Mouse (Mus musculus) limb, embryonic 15.5 days (tissue): ENCODE measurements around the gene Pmfbp1. TPM values are rescaled to one million over a fixed set of nuclear protein-coding genes. Genes with fewer than 3 reads are reported as not detected.

ENCODE experiments used
- ATAC-seq: fragments of 200-750 bp; cut with Nextera tagmentation; 2 replicates; pipeline ENCODE4 v1.8.0; 2017; ENCODE audit warnings: low read depth, moderate TSS enrichment; ENCODE audit not compliant: insufficient number of reproducible peaks, low FRiP score, low TSS enrichment
- H3K27ac ChIP-seq: fragments of 300-500 bp; sonication (generic); 2 replicates; pipeline ENCODE4 v1.5.1; 2015; ENCODE audit warnings: moderate library complexity, mild to moderate bottlenecking, inconsistent platforms
- H3K27me3 ChIP-seq: fragments of 300-500 bp; sonication (generic); 2 replicates; pipeline ENCODE4 v1.6.1; 2015; ENCODE audit warnings: inconsistent platforms
- H3K36me3 ChIP-seq: fragments of 300-500 bp; sonication (generic); 2 replicates; pipeline ENCODE4 v1.6.1; 2015; ENCODE audit warnings: inconsistent platforms
- H3K4me1 ChIP-seq: fragments of 300-500 bp; sonication (generic); 2 replicates; pipeline ENCODE4 v1.6.1; 2015; ENCODE audit warnings: inconsistent platforms
- H3K4me2 ChIP-seq: fragments of 300-500 bp; sonication (generic); 2 replicates; pipeline ENCODE4 v1.6.1; 2015; ENCODE audit warnings: mild to moderate bottlenecking, inconsistent platforms
- H3K4me3 ChIP-seq: fragments of 300-500 bp; sonication (generic); 2 replicates; pipeline ENCODE4 v1.5.1; 2015; ENCODE audit warnings: mild to moderate bottlenecking, inconsistent platforms
- H3K9ac ChIP-seq: fragments of 300-500 bp; sonication (generic); 2 replicates; pipeline ENCODE4 v1.6.1; 2015; ENCODE audit warnings: inconsistent platforms
- H3K9me3 ChIP-seq: fragments of 300-500 bp; sonication (generic); 2 replicates; pipeline ENCODE4 v1.6.1; 2016; ENCODE audit warnings: inconsistent platforms
- WGBS: fragments of 180-500 bp; shearing (Covaris S2); methylation state at CpG from one replicate; pipeline ENCODE4 v1.1.7; 2015; 5-methylcytosine and 5-hydroxymethylcytosine counted together
- polyA plus RNA-seq: library from polyadenylated mRNA; unstranded; fragments of >200 nt; fragmentation: Nextera tagmentation; extraction: Ambion mirVana; gene quantifications from 2 replicates; pipeline ENCODE4 v1.2.1, GENCODE M21; 2015

Gene Pmfbp1
- polyA plus RNA-seq, 1 experiment from 2014 or later = 0.27 TPM

DNA sequence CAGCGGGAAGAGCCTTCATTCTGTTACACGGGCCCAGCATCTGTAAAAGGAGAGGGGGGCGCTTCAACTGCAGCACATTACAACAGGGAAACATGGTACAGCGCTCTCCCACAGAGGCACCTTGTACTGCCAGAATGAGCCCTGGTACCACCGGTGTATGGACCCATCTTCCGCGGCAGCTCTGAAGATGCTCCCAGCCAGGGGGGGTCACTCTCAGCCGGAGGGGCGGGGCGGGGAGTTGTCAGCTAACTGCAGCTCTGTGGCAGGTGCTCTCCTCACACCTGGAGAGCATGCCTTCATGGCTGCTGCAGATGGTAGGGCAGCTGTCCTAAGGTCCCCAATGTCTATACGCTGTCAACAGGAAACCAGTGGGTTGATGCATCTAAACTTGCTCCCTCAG lies 25.7 kb upstream of the Pmfbp1 start:
- no peak for ATAC-seq
- no peaks in the 10 kb centered on the region for H3K9me3 ChIP-seq
- WGBS = 86% methylated on average over 11 of the region's 11 CpGs
- H3K27me3 ChIP-seq = peaks cover 14% of the 10 kb centered on the region
- no peaks in the 10 kb centered on the region for H3K36me3 ChIP-seq
- peaks cover 31% of the 10 kb centered on the region for H3K4me1 ChIP-seq
- H3K27ac ChIP-seq = no peak overlapping the region
- H3K4me2 ChIP-seq = no peak overlapping the region
- no peak overlapping the region for H3K4me3 ChIP-seq
- H3K9ac ChIP-seq = no peak overlapping the region

DNA sequence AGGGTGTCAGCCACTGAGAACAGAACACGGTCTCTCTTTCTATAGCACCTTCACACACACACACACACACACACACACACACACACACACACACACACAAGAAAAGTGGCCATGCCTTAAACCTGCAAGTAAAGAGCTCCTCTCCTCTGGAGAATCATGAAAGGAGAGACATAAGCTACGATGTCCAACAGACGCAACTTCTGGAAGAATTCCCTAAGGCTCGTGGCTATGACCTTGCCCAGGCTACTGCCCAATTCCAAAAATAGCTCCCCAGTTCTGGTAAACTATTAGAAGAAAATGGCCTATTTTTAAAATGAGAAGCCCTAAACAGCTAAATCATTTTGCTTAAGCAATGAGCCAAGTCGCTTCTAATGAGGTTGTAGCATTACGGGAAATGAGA lies 22.0 kb upstream of the Pmfbp1 start:
- 41% methylated on average over 6 of the region's 6 CpGs for WGBS
- H3K36me3 ChIP-seq = no peaks in the 10 kb centered on the region
- no peak overlapping the region for H3K9ac ChIP-seq
- no peak overlapping the region for H3K4me2 ChIP-seq
- H3K9me3 ChIP-seq = no peaks in the 10 kb centered on the region
- no peak overlapping the region for H3K4me3 ChIP-seq
- H3K27ac ChIP-seq = peak overlapping the region; percentile 47; the same call in 1 of the 2 replicates
- ATAC-seq = no peak
- H3K27me3 ChIP-seq = peaks cover 11% of the 10 kb centered on the region
- peaks cover 21% of the 10 kb centered on the region for H3K4me1 ChIP-seq

DNA sequence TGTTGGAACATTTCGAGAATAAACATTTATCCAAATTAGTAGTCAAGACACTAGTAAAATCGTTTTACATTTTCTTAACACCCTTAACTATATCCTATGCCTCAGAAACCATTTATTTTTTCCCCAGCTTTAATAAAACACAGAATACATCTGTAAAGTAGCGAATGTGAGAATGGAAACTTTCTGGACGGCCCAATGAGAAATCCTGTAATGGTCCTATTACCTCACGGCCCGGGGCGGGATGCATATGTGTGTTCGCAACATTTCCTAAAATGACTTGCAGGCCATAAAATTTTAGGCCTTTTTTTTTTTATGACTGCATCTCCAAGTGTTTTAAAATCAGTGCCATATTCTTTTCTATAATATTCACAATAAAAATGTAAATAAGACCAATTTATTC lies 21.4 kb upstream of the Pmfbp1 start:
- Histone ChIP-seq H3K9ac (no peak overlapping the region), H3K9me3 (no peaks in the 10 kb centered on the region), H3K4me1 (peaks cover 21% of the 10 kb centered on the region), H3K36me3 (no peaks in the 10 kb centered on the region), H3K4me3 (no peak overlapping the region), H3K4me2 (0 out of 2 replicates have a peak overlapping the region, but pooled peaks have one; percentile 10), H3K27ac (peak overlapping the region; percentile 73), H3K27me3 (peaks cover 8% of the 10 kb centered on the region)
- 39% methylated on average over 8 of the region's 8 CpGs for WGBS
- no peak; the same call in 1 of the 2 replicates for ATAC-seq

DNA sequence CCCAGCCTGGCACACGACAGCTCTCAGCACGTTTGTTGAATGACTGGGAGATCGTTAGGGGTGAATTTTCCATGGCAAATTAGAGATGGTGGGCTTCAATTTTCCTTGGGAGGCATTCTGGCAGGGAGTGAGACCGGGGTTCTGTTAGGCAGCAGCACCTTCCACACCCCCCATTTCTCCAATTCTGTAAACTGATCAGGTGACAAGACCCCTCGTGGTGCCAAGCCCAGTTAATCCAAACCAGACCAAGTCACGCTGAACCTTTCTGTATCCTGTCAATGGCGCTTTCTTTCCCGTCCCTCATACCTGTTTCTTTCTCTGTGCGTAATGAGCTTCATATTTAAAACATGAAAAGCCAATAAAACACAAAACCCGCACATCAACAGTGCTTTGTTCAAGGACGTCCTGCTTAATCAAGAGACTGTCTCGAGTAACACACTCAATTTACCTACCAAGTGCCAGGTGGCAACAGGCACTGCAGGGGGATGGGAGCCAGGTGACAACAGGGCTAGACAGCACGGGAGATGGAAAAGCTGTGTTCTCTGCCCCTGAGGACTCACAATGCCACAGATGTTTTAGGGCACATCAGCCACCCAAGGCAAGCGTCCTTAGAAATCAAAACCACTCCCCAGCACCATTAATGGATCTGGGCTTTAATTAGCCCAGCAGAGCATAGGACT lies 19.2 kb upstream of the Pmfbp1 start:
- no peaks in the 10 kb centered on the region for H3K9me3 ChIP-seq
- H3K4me2 ChIP-seq = no peak overlapping the region
- 0 out of 2 replicates have a peak overlapping the region, but pooled peaks have one; percentile 24 for H3K27ac ChIP-seq
- H3K4me3 ChIP-seq = no peak overlapping the region
- no peaks in the 10 kb centered on the region for H3K27me3 ChIP-seq
- no peak for ATAC-seq
- no peaks in the 10 kb centered on the region for H3K36me3 ChIP-seq
- whole genome bisulfite sequencing = 25% methylated on average over 14 of the region's 14 CpGs
- H3K9ac ChIP-seq = no peak overlapping the region
- peaks cover 18% of the 10 kb centered on the region for H3K4me1 ChIP-seq

DNA sequence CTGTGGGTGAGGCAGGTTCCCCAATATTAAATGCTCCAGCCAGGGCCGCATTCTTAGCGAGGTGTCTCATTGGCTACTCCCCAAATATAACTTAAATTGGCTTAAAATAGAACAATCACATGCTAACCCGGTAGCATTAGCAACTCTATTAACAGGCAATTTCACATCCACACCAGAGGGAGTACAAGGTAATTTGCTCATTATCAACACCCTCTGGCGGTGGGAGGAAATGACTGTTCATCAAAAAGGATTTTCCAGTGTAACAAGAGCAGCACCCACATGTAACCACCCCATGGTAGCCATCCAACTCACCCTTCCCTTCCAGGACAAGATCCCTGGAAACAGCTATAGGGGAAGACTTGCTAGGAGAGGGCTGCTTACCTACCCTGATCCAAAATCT lies 18.4 kb upstream of the Pmfbp1 start:
- no peak; the same call in 1 of the 2 replicates for ATAC-seq
- Histone ChIP-seq H3K27me3 (no peaks in the 10 kb centered on the region), H3K4me2 (no peak overlapping the region), H3K4me3 (no peak overlapping the region), H3K27ac (no peak overlapping the region), H3K36me3 (no peaks in the 10 kb centered on the region), H3K9ac (no peak overlapping the region), H3K9me3 (no peaks in the 10 kb centered on the region), H3K4me1 (peaks cover 18% of the 10 kb centered on the region)
- WGBS = 34% methylated on average over 4 of the region's 4 CpGs

DNA sequence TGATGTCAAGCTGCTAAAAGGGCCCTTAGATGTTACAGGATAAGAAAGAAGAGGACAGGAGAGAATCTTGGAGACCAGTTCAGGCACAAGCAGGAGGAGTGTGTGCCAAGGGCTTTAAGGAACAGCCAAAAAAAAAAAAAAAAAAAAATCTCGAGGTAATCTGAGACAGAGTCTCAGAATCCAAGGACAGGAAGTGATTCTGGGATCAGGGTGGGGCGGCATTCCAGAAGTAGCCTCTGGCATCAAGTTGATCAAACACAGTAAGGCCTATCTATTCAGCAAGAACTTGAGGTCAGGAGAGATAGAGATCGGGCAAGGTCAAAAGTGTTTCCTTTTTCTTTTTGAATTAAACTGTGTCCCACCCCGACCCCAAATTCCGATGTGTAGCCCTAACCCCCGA lies 15.2 kb upstream of the Pmfbp1 start:
- Histone ChIP-seq H3K27ac (no peak overlapping the region), H3K4me3 (no peak overlapping the region), H3K9me3 (no peaks in the 10 kb centered on the region), H3K4me2 (no peak overlapping the region), H3K36me3 (no peaks in the 10 kb centered on the region), H3K9ac (no peak overlapping the region), H3K27me3 (no peaks in the 10 kb centered on the region), H3K4me1 (peaks cover 8% of the 10 kb centered on the region; the same call in 1 of the 2 replicates)
- 64% methylated on average over 6 of the region's 6 CpGs for WGBS
- no peak for ATAC-seq

DNA sequence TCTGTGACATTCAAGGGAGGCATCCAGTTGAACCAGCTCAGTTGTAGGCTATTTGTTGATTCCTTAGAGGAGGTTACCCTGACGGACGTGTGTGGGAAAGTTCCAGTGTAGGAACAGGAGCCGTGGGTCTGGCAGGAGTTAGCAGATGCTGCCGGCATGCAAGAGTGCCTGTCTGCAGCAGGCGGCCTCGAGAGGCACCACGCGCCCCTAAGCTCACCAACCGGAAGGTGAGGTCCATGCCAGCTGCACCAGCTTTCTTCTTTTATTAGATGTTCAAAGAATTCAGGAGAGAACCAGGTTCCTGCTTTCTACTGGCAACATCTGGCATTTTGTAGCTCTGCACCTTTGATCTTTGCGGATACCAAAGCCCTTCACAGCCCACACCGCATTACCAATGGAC lies 9.1 kb upstream of the Pmfbp1 start:
- Histone ChIP-seq H3K36me3 (no peaks in the 10 kb centered on the region), H3K4me1 (peaks cover 15% of the 10 kb centered on the region), H3K4me3 (peak overlapping the region; percentile 4; the same call in 1 of the 2 replicates), H3K9me3 (no peaks in the 10 kb centered on the region), H3K27me3 (no peaks in the 10 kb centered on the region), H3K9ac (no peak overlapping the region), H3K4me2 (peak overlapping the region; percentile 30), H3K27ac (peak overlapping the region; percentile 47)
- no peak for ATAC-seq
- WGBS = 15% methylated on average over 11 of the region's 11 CpGs

DNA sequence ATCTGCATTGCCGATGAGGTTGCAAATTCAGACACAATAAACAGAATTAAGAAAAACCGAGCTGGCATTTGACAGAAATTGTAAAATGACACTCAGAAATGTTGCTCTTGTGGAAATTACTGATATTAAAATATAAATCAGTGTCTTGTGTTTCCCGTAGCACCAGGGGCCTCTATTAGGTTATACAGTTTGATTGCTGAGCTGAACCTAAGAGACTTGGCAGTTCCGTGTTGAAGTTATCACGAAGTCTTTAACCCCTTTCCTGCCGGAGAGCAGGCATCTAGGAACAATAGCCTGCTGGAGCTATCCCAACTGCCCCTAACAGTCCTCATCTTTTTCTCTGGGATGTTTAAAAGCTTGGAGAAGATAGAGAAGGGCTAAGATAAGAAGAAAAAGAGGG lies 8.3 kb upstream of the Pmfbp1 start:
- WGBS = 18% methylated on average over 6 of the region's 6 CpGs
- Histone ChIP-seq H3K4me2 (no peak overlapping the region), H3K27me3 (no peaks in the 10 kb centered on the region), H3K9ac (no peak overlapping the region), H3K4me3 (no peak overlapping the region), H3K9me3 (no peaks in the 10 kb centered on the region), H3K36me3 (no peaks in the 10 kb centered on the region), H3K27ac (no peak overlapping the region), H3K4me1 (peaks cover 15% of the 10 kb centered on the region)
- ATAC-seq = no peak

DNA sequence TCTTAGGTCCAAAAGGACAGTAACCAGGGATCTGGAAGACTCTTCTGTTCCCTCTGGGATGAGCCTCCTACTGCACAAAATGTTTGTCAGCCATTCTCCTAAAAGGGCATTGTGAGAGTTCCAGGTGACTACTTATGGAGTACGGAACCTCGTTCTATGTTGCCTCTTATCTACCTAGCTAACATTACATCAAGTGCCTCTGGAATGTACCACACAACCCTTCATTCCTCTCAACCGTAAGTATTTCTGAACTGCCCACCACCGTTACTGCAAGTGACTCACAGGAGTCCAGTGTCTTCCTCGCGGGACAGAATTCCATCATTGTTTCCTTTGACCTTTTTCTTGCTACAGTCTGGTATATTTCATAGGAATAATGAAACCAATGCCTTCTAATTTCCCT lies 1.0 kb upstream of the Pmfbp1 start:
- H3K27me3 ChIP-seq = no peaks in the 10 kb centered on the region
- 80% methylated on average over 6 of the region's 6 CpGs for WGBS
- no peaks in the 10 kb centered on the region for H3K36me3 ChIP-seq
- H3K4me3 ChIP-seq = no peak overlapping the region
- no peaks in the 10 kb centered on the region for H3K4me1 ChIP-seq
- H3K27ac ChIP-seq = no peak overlapping the region
- H3K9ac ChIP-seq = no peak overlapping the region
- H3K4me2 ChIP-seq = no peak overlapping the region
- ATAC-seq = no peak
- no peaks in the 10 kb centered on the region for H3K9me3 ChIP-seq

DNA sequence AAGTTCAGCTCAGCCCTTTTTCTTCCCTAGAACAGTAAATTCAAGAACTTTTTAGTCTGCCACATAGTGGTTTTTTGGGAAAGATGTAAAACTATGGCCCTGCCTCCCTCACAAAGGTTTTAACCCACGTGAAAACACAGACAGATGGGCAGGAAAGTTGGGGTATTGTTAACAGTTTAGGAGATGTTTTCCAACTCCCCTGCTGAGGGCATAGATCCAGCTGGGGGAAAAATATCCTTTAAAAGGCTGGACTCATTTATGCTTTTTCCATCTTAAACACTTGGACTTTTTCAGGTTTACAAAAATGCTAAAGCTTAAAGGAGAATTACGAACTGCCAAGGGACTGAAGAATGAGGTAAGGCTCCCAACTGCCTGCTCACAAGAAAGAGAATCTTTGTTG lies 774 bp downstream of the Pmfbp1 start:
- Histone ChIP-seq H3K9ac (no peak overlapping the region), H3K27ac (peak overlapping the region; percentile 68), H3K27me3 (no peaks in the 10 kb centered on the region), H3K4me2 (no peak overlapping the region), H3K4me3 (no peak overlapping the region), H3K4me1 (no peaks in the 10 kb centered on the region), H3K36me3 (no peaks in the 10 kb centered on the region), H3K9me3 (no peaks in the 10 kb centered on the region)
- no peak for ATAC-seq
- whole genome bisulfite sequencing = 44% methylated on average over 2 of the region's 2 CpGs

DNA sequence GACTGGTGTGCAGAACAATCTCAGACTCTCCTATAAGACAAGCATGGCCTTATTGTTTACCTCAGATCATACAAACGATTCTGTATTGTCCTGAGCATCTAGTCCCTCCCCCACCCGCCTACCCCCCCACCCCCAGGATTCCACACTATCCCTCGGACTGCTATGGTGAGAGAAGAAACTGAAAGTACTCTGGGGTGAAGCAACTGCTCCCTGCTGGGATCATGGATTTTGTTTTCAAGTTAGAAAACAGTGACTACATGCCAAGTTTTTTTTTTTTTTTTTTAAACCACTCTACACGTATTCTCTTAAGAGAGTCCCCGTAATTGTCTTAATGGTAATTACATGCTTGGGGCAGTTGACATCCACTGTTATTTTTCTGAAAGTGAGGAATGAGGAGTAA lies 3.6 kb downstream of the Pmfbp1 start:
- Histone ChIP-seq H3K4me3 (no peak overlapping the region), H3K27me3 (no peaks in the 10 kb centered on the region), H3K9ac (no peak overlapping the region), H3K9me3 (no peaks in the 10 kb centered on the region), H3K27ac (no peak overlapping the region), H3K36me3 (no peaks in the 10 kb centered on the region), H3K4me1 (no peaks in the 10 kb centered on the region), H3K4me2 (no peak overlapping the region)
- WGBS = 60% methylated on average over 5 of the region's 5 CpGs
- ATAC-seq = no peak

DNA sequence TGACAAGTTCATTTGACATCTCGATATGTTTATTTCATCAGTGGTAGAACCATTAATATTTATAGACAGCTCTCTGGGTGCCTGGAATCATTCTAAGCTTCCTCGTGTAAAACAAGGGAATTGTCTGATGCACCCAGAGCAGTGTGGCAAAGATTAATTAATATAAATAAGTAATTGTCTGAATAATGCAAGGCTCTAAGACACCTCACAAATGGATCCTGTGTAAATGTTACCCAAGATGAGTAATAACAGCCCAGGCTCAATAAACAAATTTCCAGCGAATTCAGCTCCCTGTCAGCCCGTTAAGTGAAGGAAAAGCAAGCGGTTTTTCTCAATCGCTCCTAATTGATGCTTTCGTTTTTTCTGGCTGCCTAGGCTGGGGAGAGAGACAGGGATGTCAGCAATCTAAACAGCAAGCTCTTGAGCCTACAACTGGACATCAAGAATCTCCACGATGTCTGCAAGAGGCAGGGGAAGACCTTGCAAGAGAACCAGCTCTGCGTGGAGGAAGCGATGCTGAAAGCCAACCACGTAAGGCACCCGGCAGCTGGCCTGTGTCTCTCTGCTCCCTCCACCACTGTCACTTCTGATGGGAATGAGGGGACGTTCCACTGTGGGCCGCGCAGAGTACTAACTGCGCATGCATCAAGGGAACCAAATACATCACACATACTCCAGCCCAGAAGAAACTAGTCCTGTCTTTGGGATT lies 5.3 kb downstream of the Pmfbp1 start:
- no peaks in the 10 kb centered on the region for H3K27me3 ChIP-seq
- no peak overlapping the region for H3K27ac ChIP-seq
- WGBS = 83% methylated on average over 16 of the region's 16 CpGs
- no peak overlapping the region for H3K4me3 ChIP-seq
- H3K4me2 ChIP-seq = no peak overlapping the region
- no peaks in the 10 kb centered on the region for H3K36me3 ChIP-seq
- no peak for ATAC-seq
- no peaks in the 10 kb centered on the region for H3K4me1 ChIP-seq
- no peaks in the 10 kb centered on the region for H3K9me3 ChIP-seq
- H3K9ac ChIP-seq = no peak overlapping the region
